Mouse (Mus musculus): Measurements from ENCODE around the gene Ahcyl2. TPM values are rescaled to one million over a fixed set of nuclear protein-coding genes. Genes with fewer than 3 reads are reported as not detected.
"Not testable (repeated sequence)": the region's sequence is repeated elsewhere in the genome, so short reads cannot be mapped to it uniquely, and the experiment has no call there.

The Ahcyl2 gene
- total and polyA plus RNA-seq, 2 experiments from 2014 or later: 13.6 to 48.3 TPM

DNA sequence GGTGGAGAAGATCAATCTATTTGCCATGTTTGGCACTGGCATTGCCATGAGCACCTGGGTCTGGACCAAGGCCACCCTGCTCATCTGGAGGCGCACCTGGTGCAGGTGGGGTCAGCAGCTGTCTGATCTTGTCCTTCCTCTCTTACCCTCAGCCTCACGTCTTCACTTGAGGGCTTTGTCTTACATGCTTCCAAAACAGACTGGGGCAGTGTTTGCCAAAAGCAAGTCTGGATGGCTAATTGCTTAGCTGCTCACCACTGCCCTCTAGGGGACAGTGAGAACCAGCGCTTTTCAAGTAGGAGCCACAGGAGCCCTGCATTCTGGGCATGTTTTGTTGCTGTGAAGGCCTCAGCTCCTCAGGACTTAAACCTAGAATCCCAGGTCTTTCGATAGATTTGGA, 9.4 kb upstream of the Ahcyl2 start:
- H3K27me3 ChIP-seq (ENCODE audit: insufficient read depth, low read length): no peaks in the 10 kb centered on the region
- no peaks in the 10 kb centered on the region for H3K4me1 ChIP-seq (ENCODE audit: insufficient read depth)
- no peak overlapping the region for H3K4me2 ChIP-seq (ENCODE audit: low read depth)
- 35% methylated on average over 4 of the region's 4 CpGs for WGBS
- H3K36me3 ChIP-seq (ENCODE audit: insufficient read depth): peaks cover 5% of the 10 kb centered on the region; the same call in 1 of the 2 replicates
- H3K27ac ChIP-seq (ENCODE audit: low read depth, low read length): 0 out of 2 replicates have a peak overlapping the region, but pooled peaks have one; percentile 21
- no peak overlapping the region for H3K9ac ChIP-seq
- H3K9me3 ChIP-seq (ENCODE audit: low read length): no peaks in the 10 kb centered on the region
- peak; percentile 84 for DNase-seq
- H3K4me3 ChIP-seq (ENCODE audit: low read depth, low read length): no peak overlapping the region
- peak; percentile 46; the same call in 1 of the 2 replicates for ATAC-seq
- peak; percentile 83 for TF ChIP-seq CTCF (IDR thresholded peaks at IDR 0.05; ENCODE audit: low read depth)

DNA sequence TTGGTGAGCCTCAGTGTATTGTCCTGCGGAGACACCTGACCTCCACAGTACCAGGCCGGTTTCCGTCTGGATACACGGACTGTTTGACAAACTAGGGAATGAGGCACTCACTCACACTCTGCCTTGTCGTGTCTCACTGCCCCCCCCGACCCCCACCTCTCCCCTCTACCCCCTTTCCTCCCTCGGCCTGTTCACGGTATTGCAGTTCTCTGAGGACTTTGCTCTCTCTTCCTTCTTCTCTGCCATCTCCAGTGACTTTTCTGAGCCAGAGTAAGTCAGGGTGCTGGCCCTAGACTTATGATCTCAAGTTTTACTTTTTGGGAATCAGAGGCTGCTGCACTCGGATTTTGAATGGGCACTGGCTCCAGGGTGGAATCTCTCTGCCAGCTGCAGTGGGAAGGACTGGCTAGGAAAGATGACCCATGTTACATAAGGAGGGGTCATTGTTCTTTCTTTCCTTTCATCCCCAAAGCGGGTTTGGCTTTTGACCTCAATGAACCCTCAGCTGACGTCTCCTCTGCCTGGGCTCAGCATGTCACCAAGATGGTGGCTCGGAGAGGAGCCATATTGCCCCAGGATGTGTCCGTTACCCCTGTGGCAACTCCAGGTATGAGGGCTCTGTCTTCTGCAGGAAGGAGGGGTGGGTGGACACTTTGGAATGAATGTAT, 8.7 kb upstream of the Ahcyl2 start:
- DNase-seq (no peak), ATAC-seq (no peak)
- Histone ChIP-seq H3K36me3 (ENCODE audit: insufficient read depth) (peaks cover 5% of the 10 kb centered on the region; the same call in 1 of the 2 replicates), H3K4me3 (ENCODE audit: low read depth, low read length) (no peak overlapping the region), H3K27ac (ENCODE audit: low read depth, low read length) (no peak overlapping the region), H3K4me1 (ENCODE audit: insufficient read depth) (no peaks in the 10 kb centered on the region), H3K4me2 (ENCODE audit: low read depth) (no peak overlapping the region), H3K9ac (no peak overlapping the region), H3K9me3 (ENCODE audit: low read length) (no peaks in the 10 kb centered on the region), H3K27me3 (ENCODE audit: insufficient read depth, low read length) (no peaks in the 10 kb centered on the region)
- TF ChIP-seq CTCF (IDR thresholded peaks at IDR 0.05; ENCODE audit: low read depth): no peak
- 88% methylated on average over 13 of the region's 13 CpGs for WGBS

DNA sequence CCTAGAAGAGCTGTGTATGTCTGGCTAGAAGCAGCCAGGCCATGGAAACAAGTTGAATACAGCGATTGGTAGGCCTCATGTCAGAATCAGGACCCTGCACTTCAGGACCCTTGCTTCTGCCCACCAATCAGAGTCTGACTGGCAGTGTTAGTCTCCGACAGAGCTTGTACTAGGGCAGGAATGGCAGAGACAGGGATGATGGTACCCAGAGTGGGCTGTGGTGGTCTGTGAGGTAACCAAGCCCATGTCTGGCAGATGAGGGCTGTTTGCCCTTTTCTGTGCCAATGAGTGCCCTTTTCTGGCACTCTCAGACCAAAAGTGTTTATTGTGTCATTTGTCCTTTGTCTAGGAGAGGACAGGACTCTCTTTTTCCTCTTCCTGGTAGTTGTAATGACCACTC, 7.4 kb upstream of the Ahcyl2 start:
- not testable (repeated sequence) for DNase-seq; H3K4me2 ChIP-seq (ENCODE audit: low read depth); H3K27ac ChIP-seq (ENCODE audit: low read depth, low read length); H3K9ac ChIP-seq; H3K36me3 ChIP-seq (ENCODE audit: insufficient read depth); H3K9me3 ChIP-seq (ENCODE audit: low read length); H3K4me3 ChIP-seq (ENCODE audit: low read depth, low read length); H3K4me1 ChIP-seq (ENCODE audit: insufficient read depth); ATAC-seq; H3K27me3 ChIP-seq (ENCODE audit: insufficient read depth, low read length)
- 95% methylated on average over 2 of the region's 2 CpGs for WGBS

DNA sequence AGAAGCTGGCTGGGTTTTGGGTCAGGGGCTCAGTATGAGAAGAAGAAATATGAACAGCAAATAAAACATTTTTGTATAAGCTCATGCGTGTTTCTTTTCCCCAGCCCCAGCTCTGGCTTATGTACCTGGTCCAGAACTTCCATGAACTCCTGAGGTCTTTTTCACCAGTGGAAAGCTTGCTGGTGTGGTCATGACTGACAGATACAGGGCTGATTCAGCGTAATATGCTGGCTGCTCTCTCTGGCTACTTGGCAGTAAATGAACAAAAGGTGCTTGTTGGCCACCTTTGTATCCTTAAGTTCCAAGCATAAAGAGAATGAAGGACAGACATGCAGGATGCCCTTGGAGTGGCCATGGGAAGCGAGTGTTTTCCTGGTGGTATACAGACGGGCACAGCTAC, 6.5 kb upstream of the Ahcyl2 start:
- no peak overlapping the region for H3K9ac ChIP-seq
- WGBS: 89% methylated on average over 4 of the region's 4 CpGs
- no peak overlapping the region for H3K4me2 ChIP-seq (ENCODE audit: low read depth)
- no peak for ATAC-seq
- TF ChIP-seq CTCF (IDR thresholded peaks at IDR 0.05; ENCODE audit: low read depth): no peak
- no peaks in the 10 kb centered on the region for H3K27me3 ChIP-seq (ENCODE audit: insufficient read depth, low read length)
- no peaks in the 10 kb centered on the region for H3K9me3 ChIP-seq (ENCODE audit: low read length)
- no peak overlapping the region for H3K4me3 ChIP-seq (ENCODE audit: low read depth, low read length)
- no peak for DNase-seq
- no peak overlapping the region for H3K27ac ChIP-seq (ENCODE audit: low read depth, low read length)
- H3K4me1 ChIP-seq (ENCODE audit: insufficient read depth): no peaks in the 10 kb centered on the region
- H3K36me3 ChIP-seq (ENCODE audit: insufficient read depth): peaks cover 5% of the 10 kb centered on the region; the same call in 1 of the 2 replicates

DNA sequence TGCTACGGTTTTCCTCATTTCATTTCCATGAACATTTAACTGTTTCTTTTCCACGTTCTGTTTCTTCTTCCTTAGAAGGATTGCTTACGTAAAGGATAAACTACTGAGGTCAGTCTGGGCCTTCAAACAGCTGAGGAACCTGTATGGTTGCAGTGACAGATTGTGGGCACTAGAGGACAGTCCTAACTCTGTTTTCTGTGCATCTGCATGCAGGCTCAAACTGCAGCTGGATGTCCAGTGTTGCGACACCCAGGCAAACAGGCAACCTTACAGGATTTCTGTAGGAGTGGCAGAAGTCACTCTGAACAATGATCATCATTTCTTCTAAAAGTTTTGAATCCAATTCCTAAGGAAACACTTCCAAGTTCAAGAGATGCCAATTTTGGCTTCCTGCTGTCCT, 5.3 kb upstream of the Ahcyl2 start:
- DNase-seq (no peak), ATAC-seq (no peak)
- no peaks in the 10 kb centered on the region for H3K27me3 ChIP-seq (ENCODE audit: insufficient read depth, low read length)
- TF ChIP-seq CTCF (IDR thresholded peaks at IDR 0.05; ENCODE audit: low read depth): peak; percentile 66
- no peak overlapping the region for H3K9ac ChIP-seq
- no peak overlapping the region for H3K4me2 ChIP-seq (ENCODE audit: low read depth)
- H3K27ac ChIP-seq (ENCODE audit: low read depth, low read length): no peak overlapping the region
- H3K4me1 ChIP-seq (ENCODE audit: insufficient read depth): no peaks in the 10 kb centered on the region
- H3K4me3 ChIP-seq (ENCODE audit: low read depth, low read length): no peak overlapping the region
- peaks cover 5% of the 10 kb centered on the region; the same call in 1 of the 2 replicates for H3K36me3 ChIP-seq (ENCODE audit: insufficient read depth)
- 65% methylated on average over 4 of the region's 4 CpGs for WGBS
- H3K9me3 ChIP-seq (ENCODE audit: low read length): no peaks in the 10 kb centered on the region

GRCm38 (mm10) chr6:29766874-29767273, 937 bp upstream of the Ahcyl2 start:
- no peaks in the 10 kb centered on the region for H3K9me3 ChIP-seq (ENCODE audit: low read length)
- H3K9ac ChIP-seq: no peak overlapping the region
- no peak overlapping the region for H3K4me3 ChIP-seq (ENCODE audit: low read depth, low read length)
- H3K27me3 ChIP-seq (ENCODE audit: insufficient read depth, low read length): no peaks in the 10 kb centered on the region
- TF ChIP-seq CTCF (IDR thresholded peaks at IDR 0.05; ENCODE audit: low read depth): peak; percentile 14; the same call in 1 of the 2 replicates
- H3K36me3 ChIP-seq (ENCODE audit: insufficient read depth): no peaks in the 10 kb centered on the region
- no peak overlapping the region for H3K27ac ChIP-seq (ENCODE audit: low read depth, low read length)
- no peaks in the 10 kb centered on the region for H3K4me1 ChIP-seq (ENCODE audit: insufficient read depth)
- DNase-seq (no peak), ATAC-seq (no peak)
- 96% methylated on average over 2 of the region's 2 CpGs for WGBS
- no peak overlapping the region for H3K4me2 ChIP-seq (ENCODE audit: low read depth)

DNA sequence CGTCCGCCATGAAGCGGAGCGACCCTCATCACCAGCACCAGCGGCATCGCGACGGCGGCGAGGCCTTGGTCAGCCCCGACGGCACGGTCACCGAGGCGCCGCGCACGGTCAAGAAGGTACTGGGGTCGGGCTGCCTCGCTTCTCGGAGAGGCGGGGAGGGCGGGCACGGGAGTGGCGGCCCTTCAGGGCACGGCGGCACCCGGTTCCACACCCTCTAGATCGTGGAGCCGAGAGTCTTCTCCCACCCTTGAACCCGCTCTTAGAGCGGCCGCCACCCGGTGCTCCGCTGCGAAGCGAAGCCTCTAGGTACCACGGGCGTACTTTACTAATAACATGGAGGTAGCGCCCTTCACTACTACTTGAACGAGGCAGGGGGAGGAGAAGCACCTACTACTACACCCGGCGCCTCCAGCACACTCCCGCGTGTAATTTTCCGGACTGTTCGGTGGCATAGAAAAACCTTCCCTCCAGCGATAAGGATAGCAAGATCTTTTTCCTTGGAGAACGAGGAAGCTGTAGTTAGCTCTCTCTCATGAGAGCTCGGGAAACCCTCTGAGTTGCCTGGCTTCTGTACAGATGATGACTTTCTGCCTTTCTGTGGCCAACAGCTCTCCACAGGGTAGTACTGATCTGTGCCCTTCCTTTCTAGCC, 1.1 kb downstream of the Ahcyl2 start:
- DNase-seq (peak; percentile 63), ATAC-seq (no peak; the same call in 1 of the 2 replicates)
- Histone ChIP-seq H3K4me1 (ENCODE audit: insufficient read depth) (no peaks in the 10 kb centered on the region), H3K36me3 (ENCODE audit: insufficient read depth) (no peaks in the 10 kb centered on the region), H3K9ac (peak overlapping the region; percentile 87), H3K27ac (ENCODE audit: low read depth, low read length) (peak overlapping the region; percentile 91), H3K4me2 (ENCODE audit: low read depth) (peak overlapping the region; percentile 47), H3K27me3 (ENCODE audit: insufficient read depth, low read length) (no peaks in the 10 kb centered on the region), H3K9me3 (ENCODE audit: low read length) (no peaks in the 10 kb centered on the region), H3K4me3 (ENCODE audit: low read depth, low read length) (peak overlapping the region; percentile 86)
- 0% methylated on average over 50 of the region's 50 CpGs for WGBS
- no peak for TF ChIP-seq CTCF (IDR thresholded peaks at IDR 0.05; ENCODE audit: low read depth)

All from forebrain, postnatal 0 days (tissue).